Mouse (Mus musculus): ENCODE measurements around the gene Rab30.
A peak's percentile ranks its signal among the peaks of the same experiment; 100 is the strongest.
"Not testable (repeated sequence)": the region's sequence is repeated elsewhere in the genome, so short reads cannot be mapped to it uniquely, and the experiment has no call there.

Gene Rab30

GRCm38 (mm10) chr7:92741152-92741860 lies at the start of gene Rab30:
Gene Rab30 (plus strand): TSS chr7:92741603.
- peak; percentile 94 for DNase-seq (ENCODE audit: low spot score)

- DNase-seq (ENCODE audit: low spot score): no peak
These were observed 45.0 kb upstream of the Rab30 start for GRCm38 (mm10) chr7:92696395-92696794.

GRCm38 (mm10) chr7:92698770-92699169 lies 42.6 kb upstream of the Rab30 start:
- DNase-seq (ENCODE audit: low spot score): no peak

- DNase-seq (ENCODE audit: low spot score): no peak
These were observed 37.7 kb upstream of the Rab30 start for GRCm38 (mm10) chr7:92703661-92704060.

GRCm38 (mm10) chr7:92705534-92705933 lies 35.9 kb upstream of the Rab30 start:
- no peak for DNase-seq (ENCODE audit: low spot score)

GRCm38 (mm10) chr7:92706711-92707110 lies 34.7 kb upstream of the Rab30 start:
- no peak for DNase-seq (ENCODE audit: low spot score)

GRCm38 (mm10) chr7:92709573-92709972 lies 31.8 kb upstream of the Rab30 start:
- no peak for DNase-seq (ENCODE audit: low spot score)

GRCm38 (mm10) chr7:92711593-92711992 lies 29.8 kb upstream of the Rab30 start:
- DNase-seq (ENCODE audit: low spot score): no peak

GRCm38 (mm10) chr7:92715055-92715454 lies 26.3 kb upstream of the Rab30 start:
- DNase-seq (ENCODE audit: low spot score): peak; percentile 2

- DNase-seq (ENCODE audit: low spot score): no peak
These were observed 21.1 kb upstream of the Rab30 start for GRCm38 (mm10) chr7:92720156-92720905.

GRCm38 (mm10) chr7:92723750-92724149 lies 17.7 kb upstream of the Rab30 start:
- no peak for DNase-seq (ENCODE audit: low spot score)

GRCm38 (mm10) chr7:92724261-92724660 lies 17.1 kb upstream of the Rab30 start:
- no peak for DNase-seq (ENCODE audit: low spot score)

- not testable (repeated sequence) for DNase-seq (ENCODE audit: low spot score)
These were observed 11.8 kb upstream of the Rab30 start for GRCm38 (mm10) chr7:92729583-92729982.

GRCm38 (mm10) chr7:92730465-92730864 lies 10.9 kb upstream of the Rab30 start:
- DNase-seq (ENCODE audit: low spot score): no peak

- DNase-seq (ENCODE audit: low spot score): no peak
These were observed 10.4 kb upstream of the Rab30 start for GRCm38 (mm10) chr7:92730959-92731358.

GRCm38 (mm10) chr7:92732136-92732535 lies 9.3 kb upstream of the Rab30 start:
- no peak for DNase-seq (ENCODE audit: low spot score)

GRCm38 (mm10) chr7:92737560-92737959 lies 3.8 kb upstream of the Rab30 start:
- no peak for DNase-seq (ENCODE audit: low spot score)

GRCm38 (mm10) chr7:92739956-92740355 lies 1.4 kb upstream of the Rab30 start:
- no peak for DNase-seq (ENCODE audit: low spot score)

GRCm38 (mm10) chr7:92740411-92741115 lies 840 bp upstream of the Rab30 start:
- DNase-seq (ENCODE audit: low spot score): no peak

GRCm38 (mm10) chr7:92741861-92742249 lies 452 bp downstream of the Rab30 start:
- no peak for DNase-seq (ENCODE audit: low spot score)

GRCm38 (mm10) chr7:92742341-92742741 lies 938 bp downstream of the Rab30 start:
- DNase-seq (ENCODE audit: low spot score): no peak

- DNase-seq (ENCODE audit: low spot score): no peak
These were observed 1.4 kb downstream of the Rab30 start for GRCm38 (mm10) chr7:92742774-92743173.

GRCm38 (mm10) chr7:92743325-92743724 lies 1.9 kb downstream of the Rab30 start:
- no peak for DNase-seq (ENCODE audit: low spot score)

Measured in T-cell, adult 2 months (primary cell).